Mouse (Mus musculus) gastrocnemius, postnatal 36 days (tissue): ENCODE measurements around the gene Rnf126. TPM values are rescaled to one million over a fixed set of nuclear protein-coding genes. Genes with fewer than 3 reads are reported as not detected.

Experiments
- DNase-seq, 2 experiments: peaks; one replicate each; pipeline ENCODE4 v3.0.0; 2022
- intact Hi-C: fragments of 180-260 bp; cut with DNase I; formaldehyde crosslinking; loops from one replicate; pipeline ENCODE4 v1.15.1; 2025
- total RNA-seq, 2 experiments: library from RNA; stranded (reverse); gene quantifications; 2 replicates each; pipeline ENCODE4 v1.2.3; 2021

Rnf126 gene
- total RNA-seq, 2 experiments from 2014 or later: 35.1 to 40.1 TPM

DNA sequence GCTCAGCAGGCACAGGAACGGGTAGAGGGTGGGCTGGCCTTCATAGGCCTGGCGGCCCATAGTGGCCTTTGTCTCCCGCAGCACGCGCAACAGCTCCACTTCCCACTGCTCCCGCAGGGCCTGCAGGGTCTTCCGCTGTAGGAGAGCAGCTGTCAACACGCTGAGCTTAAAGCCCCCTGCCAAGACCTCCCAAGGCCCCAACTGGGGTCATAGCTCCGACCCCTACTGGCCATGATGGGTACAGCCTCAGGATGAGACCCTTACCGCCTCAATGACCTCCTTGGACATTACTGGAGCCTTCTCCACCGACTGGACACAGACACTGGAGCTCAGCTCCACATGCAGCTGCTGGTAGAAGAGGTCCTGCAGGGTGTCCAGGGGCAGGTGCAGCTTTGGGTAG lies 25.9 kb downstream of the Rnf126 start:
- intact Hi-C loops: no loop called here
- no peak for DNase-seq

DNA sequence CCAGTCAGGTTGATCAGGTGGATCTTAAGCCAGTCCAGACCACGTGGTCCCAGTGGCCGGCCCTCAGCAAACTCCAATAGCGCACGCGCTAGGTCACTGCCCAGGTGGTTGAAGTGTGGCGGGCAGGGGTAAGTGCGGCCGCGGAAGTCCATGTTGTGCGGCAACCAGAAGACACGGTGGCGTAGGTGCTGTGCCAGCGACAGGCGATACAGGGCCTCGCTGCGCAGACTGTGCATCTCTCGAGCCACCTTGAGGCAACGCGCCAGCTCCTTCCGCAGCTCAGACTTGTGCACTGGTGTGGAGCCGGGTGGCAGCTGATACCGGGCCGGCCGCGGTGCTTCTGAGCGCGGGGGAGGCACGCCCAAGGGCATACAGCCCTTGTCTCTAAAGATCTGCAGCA lies 27.5 kb downstream of the Rnf126 start:
- DNase-seq: no peak
- intact Hi-C loops: no loop called here

DNA sequence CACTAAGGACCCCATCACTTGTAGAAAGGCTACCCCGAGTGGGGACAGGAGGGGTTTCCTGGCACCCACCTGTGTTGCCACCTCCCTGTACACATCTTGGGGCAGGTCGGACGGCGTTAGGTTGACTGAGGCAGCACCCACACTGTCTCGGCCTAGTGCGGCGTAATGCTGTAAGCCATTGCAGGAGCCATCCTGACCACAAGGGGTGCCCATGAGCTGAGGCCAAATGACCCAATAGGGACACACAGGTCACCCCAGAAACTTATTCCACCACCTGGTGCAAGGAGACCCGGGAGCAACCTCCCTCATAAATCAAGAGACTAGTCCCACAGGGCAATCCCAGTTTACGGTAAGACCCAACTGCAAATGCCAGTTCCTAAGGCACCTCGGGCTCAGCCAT lies 28.5 kb downstream of the Rnf126 start:
- intact Hi-C loops: no loop called here
- DNase-seq: no peak

DNA sequence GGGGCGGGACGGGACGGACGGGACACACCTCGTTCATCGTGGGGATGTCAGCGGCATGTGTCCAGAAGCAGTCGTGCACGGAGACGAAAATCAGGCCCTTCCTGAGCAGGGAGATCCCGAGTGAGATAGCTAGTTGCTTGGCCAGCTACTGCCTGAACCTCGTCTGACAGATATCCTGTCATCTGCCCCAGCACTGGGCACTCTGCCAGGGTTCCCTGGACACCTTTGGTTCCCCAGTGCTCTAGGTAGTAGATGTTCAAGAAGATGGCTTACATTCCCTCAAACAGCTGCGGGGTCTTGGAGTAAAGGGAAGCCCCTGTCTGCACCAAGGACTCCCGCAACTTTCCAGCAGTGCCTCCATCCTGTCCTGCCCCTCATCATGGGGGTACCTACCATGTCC lies 30.0 kb downstream of the Rnf126 start:
- intact Hi-C loops: no loop called here

DNA sequence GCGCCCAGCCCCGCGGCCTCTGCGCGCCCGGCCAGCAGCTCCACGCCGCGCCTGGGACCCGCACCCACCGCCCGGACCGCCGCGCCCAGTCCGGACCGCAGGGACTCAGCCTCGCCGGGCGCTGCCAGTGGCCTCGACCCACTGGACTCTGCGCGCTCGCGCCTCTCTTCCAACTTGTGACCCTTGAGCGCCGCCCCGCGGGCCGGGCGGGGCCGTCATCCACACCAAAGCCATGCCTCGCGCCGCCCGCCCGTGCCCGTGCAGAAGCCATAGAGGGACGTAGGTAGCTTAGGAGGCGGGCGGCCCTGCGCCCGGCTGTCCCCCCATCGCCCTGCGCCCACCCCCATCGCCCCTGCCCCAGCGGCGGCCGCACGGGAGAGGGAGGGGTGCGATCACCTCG lies 31.4 kb downstream of the Rnf126 start:
- intact Hi-C loops: no loop called here

More for the DNA sequence above, 30.0 kb downstream of the Rnf126 start:
- DNase-seq: no peak

DNA sequence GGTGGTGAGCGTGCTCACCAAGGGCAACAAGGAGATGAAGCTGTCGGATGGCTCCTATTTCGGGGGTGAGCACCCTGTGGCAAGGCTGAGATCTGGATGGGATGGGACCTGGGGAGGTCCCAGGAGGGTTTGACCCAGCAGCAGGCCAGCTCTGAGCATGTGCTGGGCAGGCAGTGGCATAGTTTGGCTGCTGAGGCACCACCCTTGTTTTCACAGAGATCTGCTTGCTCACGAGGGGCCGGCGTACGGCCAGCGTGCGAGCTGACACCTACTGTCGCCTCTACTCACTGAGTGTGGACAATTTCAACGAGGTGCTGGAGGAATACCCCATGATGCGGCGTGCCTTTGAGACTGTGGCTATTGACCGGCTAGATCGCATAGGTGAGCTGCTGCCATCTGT lies 32.9 kb downstream of the Rnf126 start:
- intact Hi-C loops: no loop called here
- no peak for DNase-seq

More for the DNA sequence above, 31.4 kb downstream of the Rnf126 start:
- no peak for DNase-seq

DNA sequence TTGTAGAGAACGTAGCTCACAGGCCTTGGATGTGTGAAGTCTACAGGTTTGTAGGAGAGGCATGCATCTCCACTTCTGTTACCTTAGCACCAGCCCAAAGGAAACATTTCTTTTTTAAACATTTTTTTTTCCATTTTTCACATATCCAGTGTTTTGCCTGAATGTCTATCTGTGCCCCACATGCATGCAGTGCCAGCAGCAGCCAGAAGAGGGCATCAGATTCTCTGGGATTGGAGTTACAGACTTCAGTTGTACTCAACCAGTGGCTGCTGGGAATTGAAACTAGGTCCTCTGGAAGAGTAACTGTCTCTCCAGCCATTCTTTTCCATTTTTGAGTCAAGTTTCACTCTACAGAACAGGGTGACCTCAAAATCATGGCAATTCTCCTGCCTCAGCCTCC lies 34.3 kb downstream of the Rnf126 start:
- DNase-seq: no peak
- intact Hi-C loops: no loop called here

DNA sequence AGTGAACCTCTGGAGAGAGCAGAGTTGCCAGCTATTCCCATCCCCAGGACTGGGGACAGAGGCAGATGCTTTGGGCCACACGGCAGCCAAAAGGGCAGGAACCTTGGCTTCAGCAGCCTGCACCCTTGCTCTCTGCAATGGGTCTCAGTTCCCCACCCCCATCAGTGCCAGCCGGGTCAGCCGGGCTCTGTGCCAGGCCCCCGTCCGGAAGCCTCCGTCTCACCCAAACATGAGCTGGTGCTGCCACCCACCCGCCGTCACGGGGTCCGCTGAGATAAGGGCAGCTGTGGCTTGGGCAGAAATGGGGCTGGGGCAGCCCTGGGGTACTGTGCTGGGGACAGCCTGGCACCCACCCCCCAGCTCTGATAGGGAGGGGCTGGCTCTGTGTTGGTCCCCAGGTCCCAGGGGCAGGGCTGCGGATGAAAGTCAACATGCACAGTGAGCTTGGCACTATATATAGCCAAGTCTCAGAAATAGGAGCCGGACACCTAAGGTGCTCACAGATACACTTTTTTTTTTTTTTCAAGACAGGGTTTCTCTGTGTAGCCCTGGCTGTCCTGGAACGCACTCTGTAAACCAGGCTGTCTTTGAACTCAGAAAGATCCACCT lies 37.3 kb downstream of the Rnf126 start:
- intact Hi-C loops: no loop called here
- DNase-seq: peak in 1 of 2 experiments; percentile 49

DNA sequence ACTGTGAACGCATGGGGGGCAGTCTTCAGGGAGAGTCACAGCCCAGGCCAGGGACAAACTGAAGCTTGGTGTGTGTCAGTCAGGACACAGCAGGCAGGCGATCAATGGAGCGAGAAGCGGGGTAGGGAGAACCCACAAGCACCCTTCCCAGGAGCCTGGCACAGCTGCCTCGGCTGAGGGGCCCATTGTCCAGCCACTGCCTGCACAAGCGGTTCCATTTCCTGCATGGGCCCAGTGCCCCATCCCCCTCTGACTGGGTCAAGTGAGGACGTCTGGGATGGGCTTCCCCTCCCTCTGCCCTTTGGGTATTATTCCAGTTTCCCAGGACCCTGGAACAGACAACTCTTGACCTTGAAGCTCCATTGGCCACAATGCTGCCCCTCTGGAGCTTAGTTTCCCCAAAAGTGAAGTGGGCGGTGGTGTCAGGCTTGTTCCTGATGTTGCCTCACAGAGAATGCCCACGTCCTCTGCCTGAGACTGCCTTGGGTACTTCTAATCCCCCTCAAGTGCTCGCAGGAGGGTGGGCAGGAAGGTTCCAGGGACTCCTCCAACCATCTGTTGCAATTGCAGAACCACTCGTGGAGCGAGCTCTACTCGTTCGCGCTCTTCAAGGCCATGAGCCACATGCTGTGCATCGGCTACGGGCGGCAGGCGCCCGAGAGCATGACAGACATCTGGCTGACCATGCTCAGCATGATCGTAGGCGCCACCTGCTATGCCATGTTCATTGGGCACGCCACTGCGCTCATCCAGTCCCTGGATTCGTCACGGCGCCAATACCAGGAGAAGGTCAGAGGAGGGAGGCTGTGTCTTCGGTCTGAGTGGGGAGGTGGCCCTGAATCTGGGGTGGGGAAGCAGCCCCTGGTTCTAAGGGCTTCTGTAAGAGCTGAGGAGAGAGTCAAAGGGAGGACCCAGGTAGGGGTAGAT lies 38.2 kb downstream of the Rnf126 start:
- no peak for DNase-seq
- intact Hi-C loops: no loop called here

DNA sequence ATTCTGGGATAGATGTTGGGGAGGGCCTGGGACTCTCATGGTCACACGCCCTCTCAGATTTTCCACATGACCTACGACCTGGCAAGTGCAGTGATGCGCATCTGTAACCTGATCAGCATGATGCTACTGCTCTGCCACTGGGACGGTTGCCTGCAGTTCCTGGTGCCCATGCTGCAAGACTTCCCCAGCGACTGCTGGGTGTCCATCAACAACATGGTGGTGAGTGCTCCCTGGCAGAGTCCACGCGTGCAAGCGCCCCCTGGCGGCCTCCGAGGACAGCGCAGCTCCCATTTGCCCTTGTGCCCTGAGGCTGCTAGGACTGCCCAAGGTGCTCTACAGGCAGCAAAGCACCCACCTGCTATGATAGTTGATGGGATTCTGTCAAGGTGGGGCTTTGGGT lies 40.7 kb downstream of the Rnf126 start:
- DNase-seq: peak; percentile 40 to 48

DNA sequence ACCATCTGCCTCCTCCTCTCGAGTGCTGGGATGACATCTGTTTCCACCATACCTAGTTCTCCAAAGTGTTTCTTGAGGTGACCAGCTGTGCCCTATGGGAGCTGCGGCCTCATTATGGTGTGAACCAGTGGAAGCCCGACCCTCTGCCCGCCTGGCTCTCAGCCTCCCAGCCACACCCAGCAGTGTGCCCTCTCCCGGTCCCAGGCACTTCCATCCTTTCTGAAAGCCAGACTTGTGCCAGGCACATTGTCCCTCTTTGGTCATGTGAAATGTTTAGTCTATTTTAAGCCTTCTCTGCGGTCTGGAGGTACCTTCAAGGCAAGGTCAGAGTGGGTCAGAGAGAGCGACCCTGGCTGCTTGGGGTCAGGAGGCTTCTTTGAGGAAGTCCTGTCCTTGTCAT lies 43.1 kb downstream of the Rnf126 start:
- intact Hi-C loops: no loop called here
- DNase-seq: no peak

More for the DNA sequence above, 40.7 kb downstream of the Rnf126 start:
- intact Hi-C loops: no loop called here

DNA sequence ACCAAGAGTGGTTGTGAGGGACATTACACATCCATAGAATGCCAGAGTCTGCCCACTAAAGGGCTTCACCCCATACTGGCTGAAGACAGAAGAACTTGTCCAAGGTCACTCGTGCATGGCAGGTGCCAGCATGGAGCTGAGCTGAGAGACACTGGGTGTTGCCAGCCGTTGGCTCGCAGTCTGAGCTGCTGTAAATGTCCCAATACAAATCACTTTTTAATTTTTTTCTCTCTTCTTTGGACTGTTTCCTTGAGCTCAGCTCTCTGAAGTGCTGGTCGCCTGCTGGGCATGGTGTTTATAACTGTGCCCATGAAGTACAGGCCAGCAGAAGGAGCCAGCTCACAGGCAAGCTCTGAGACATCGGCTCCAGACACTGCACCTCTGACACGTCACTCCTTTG lies 43.7 kb downstream of the Rnf126 start:
- intact Hi-C loops: no loop called here
- no peak for DNase-seq

DNA sequence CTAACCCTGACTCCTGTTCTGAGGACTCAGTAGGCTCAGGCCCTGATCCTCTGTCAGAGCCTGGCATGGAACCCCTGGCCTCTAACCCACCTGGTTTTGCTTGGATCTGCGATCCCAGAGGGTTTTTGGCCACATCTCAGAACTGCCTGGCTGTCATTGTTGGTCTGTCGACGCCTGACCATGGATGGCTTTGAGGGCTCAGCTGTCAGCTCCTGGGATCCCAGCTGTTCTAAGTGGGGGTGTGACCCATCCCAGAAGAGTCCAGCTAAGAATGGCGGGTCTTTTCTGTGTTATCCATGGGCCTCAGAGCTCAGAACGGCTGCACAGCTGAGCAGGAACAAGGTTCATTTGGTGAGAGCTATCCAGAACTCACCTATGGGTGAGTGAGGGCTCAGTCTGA lies 45.7 kb downstream of the Rnf126 start:
- no peak for DNase-seq
- intact Hi-C loops: no loop called here

DNA sequence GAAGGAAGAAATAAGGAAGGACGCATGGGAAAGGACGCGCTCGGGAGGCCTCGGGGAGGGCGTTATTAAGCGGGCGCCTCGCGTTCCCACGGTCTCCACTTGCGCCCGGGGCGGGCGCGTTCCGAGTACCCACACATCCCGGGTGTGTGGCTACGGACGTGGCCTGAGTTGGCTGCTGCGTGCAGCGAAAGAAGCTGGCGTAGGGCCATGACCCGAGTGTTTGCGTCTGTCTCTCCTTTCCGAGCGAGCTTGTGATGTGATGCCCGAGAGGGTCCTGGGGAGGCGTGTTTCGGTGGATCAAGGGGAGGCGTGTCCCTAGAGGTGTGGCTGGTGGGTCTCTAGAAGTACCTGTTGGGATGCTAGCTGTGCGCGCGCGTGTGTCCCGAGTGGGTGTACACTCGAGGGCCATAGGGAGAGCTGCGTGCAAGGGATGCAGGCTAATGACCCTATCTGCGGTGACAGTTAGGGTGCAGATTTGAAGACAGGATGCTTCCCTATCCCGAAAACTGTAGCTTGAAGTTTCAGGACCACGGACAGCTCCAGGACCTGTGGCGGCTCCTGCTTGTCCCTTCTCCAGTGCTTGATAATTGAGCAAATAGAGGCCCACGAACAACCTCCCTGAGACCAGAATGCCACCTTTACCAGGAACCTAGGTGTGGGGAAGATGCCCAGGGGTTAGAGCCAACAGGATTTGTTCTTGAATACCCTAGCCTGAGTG lies 49.0 kb downstream of the Rnf126 start:
- DNase-seq: peak; percentile 52 to 63
- intact Hi-C loops: no loop called here

DNA sequence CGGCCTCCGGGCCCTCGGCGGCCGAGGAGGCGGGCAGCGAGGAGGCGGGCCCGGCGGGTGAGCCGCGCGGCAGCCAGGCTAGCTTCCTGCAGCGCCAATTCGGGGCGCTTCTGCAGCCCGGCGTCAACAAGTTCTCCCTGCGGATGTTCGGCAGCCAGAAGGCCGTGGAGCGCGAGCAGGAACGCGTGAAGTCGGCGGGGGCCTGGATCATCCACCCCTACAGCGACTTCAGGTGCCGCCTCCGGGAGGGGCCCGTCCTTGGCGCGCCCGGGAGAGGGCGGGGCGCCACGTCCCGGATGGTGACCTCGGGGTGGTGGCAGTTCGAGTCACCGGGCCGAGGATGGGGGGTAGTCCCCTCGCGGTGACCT lies 49.8 kb downstream of the Rnf126 start:
- intact Hi-C loops: no loop called here
- DNase-seq: no peak

DNA sequence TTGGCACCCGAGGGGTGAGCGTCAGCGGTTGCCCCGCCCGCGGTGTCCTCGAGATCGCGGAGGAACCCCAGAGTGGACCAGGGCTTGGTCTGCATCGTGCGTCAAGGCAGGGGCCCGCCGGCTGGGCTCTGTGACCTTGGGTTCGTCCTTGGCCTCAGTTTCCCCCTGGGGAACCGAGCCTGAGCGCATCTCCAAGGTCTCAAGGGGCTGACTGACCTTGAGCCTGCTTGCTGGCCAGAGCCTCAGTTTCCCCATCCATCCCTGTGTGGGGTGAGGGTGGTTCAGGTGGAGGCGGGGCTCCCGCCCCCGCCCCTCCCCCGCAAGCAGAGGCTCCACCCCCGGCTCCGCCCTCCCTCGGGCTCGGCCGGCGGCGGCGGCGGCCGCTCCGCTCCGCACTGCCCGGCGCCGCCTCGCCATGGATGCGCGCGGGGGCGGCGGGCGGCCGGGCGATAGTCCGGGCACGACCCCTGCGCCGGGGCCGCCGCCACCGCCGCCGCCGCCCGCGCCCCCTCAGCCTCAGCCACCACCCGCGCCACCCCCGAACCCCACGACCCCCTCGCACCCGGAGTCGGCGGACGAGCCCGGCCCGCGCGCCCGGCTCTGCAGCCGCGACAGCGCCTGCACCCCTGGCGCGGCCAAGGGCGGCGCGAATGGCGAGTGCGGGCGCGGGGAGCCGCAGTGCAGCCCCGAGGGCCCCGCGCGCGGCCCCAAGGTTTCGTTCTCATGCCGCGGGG lies 50.3 kb downstream of the Rnf126 start, which contains the start of gene Hcn2:
Hcn2 (plus strand) TSS at position 381 of the 734 bp plus-strand sequence.
- intact Hi-C loops: no loop called here
- no peak for DNase-seq

DNA sequence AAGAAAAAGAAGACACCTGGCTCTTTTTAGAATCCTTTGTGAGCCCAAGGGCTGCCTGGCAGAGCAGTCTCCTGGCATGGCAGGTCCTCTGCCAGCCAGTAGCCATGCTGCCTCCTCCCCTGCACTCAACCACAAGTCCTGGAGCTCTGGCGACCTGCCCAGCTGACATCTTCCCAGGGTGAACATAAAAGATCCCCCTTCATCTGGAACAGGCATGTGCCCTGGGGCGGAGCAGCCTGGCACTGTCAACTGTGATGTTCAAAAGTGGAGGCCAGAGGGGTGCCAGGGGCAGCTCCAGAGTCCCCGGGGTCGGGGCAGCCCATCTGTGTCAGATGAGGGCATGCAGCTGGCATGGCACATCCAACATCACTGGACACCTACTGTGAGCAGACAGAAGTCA lies 51.8 kb downstream of the Rnf126 start:
- DNase-seq: no peak

DNA sequence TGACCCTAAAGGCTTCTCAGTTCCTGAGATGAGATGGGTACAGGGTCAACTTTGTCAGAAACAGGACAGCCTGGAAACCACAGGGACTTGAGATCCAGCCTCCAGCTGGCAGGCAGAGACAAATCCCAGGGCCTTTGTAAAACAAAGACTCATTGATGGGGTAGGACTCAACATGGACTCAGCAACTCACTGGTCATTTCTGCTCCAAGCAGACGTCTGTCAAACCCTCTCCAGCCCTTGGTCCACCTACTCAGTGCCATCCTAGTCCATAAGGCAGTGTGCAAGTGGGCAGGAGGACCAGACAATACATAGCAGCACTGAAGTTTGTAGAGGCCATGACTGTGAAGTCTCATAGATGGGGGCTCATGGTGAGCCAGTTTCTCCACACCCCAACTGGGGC lies 53.6 kb downstream of the Rnf126 start:
- intact Hi-C loops: no loop called here
- DNase-seq: no peak

More for the DNA sequence above, 51.8 kb downstream of the Rnf126 start:
- intact Hi-C loops: no loop called here

DNA sequence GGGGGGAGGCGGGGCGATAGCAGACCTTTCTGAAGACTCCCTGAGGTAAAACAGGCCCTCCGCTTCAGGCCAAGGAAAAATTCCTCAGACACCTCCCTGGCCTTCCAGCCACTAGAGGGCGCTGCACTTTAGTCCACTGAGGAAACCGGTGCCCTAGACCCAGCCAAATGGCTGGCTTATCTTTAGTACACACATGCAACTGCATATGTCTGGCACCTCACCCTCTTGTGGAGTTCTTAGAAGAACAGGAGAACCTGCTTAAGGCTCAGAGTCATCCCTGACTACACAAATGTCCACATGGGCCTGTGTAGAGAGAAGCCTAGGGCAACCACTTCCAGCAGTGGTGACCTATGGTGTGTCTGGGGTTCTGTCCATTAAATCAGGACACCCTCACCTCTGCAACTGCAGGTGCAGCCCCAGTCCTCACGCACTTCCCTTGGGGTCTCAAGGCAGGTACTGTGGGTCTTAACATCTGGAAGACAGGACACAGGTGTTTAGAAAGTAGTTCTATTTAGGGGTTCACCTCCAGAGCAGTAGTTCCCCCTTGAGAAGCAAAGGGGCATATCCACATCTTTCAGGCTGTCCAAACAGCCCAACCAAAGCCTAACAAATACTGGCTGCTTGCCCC lies 54.1 kb downstream of the Rnf126 start:
- intact Hi-C loops: no loop called here
- peak; percentile 63 to 74 for DNase-seq

DNA sequence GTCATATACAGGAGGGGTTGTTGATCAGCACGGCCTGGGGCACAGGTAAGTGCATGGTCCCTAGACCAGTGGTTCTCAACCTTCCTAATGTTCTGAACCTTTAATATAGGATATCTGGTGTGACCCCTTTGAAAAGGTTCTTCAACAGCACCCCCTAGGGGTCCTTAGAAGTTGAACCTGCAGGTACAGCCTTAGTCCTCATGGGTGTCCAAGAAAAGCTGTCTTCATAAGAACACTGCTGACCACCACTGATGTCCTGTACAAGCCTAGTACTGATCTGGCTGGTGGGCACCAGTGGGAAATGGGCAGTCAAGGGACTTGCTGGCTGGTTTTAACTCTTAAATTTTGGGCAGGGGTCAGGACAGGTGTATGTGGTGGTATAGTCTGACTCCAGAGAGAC lies 54.7 kb downstream of the Rnf126 start:
- DNase-seq: no peak
- intact Hi-C loops: no loop called here
